Mouse (Mus musculus) heart, embryonic 12.5 days (tissue): ENCODE measurements at regions not wholly inside any gene's neighbourhood (a gene's known extent, or its start where the extent isn't known, plus 50 kb on each side); places are given as distances from the start of the nearest gene placed in this dataset.

Experiments used
- ATAC-seq: fragments of 200-750 bp; cut with Nextera tagmentation; 2 replicates; pipeline ENCODE4 v1.8.0; 2017; ENCODE audit warnings: moderate TSS enrichment, moderate library complexity; ENCODE audit not compliant: insufficient number of reproducible peaks, low FRiP score
- H3K27ac ChIP-seq: fragments of 300-500 bp; sonication (generic); 2 replicates; pipeline ENCODE4 v1.5.1; 2016; ENCODE audit warnings: mild to moderate bottlenecking, moderate library complexity; ENCODE audit not compliant: poor library complexity, severe bottlenecking
- H3K27me3 ChIP-seq: fragments of 300-500 bp; sonication (generic); replicated peaks from 2 replicates; pipeline ENCODE4 v1.6.1; 2016; ENCODE audit warnings: mild to moderate bottlenecking, moderate library complexity
- H3K36me3 ChIP-seq: fragments of 300-500 bp; sonication (generic); 2 replicates; pipeline ENCODE4 v1.6.1; 2016; ENCODE audit warnings: mild to moderate bottlenecking, moderate library complexity
- H3K4me1 ChIP-seq: fragments of 300-500 bp; sonication (generic); replicated peaks from 2 replicates; pipeline ENCODE4 v1.6.1; 2016; ENCODE audit warnings: mild to moderate bottlenecking
- H3K4me2 ChIP-seq: fragments of 300-500 bp; sonication (generic); 2 replicates; pipeline ENCODE4 v1.6.1; 2016; ENCODE audit warnings: mild to moderate bottlenecking, moderate library complexity
- H3K4me3 ChIP-seq: fragments of 300-500 bp; sonication (generic); 2 replicates; pipeline ENCODE4 v1.5.1; 2016; ENCODE audit warnings: mild to moderate bottlenecking
- H3K9ac ChIP-seq: fragments of 300-500 bp; sonication (generic); 2 replicates; pipeline ENCODE4 v1.6.1; 2016; ENCODE audit warnings: mild to moderate bottlenecking, moderate library complexity
- H3K9me3 ChIP-seq: fragments of 300-500 bp; sonication (generic); replicated peaks from 2 replicates; pipeline ENCODE4 v1.6.1; 2016; ENCODE audit warnings: mild to moderate bottlenecking, moderate library complexity
- WGBS: fragments of 180-500 bp; shearing (Covaris S2); methylation state at CpG from one replicate; pipeline ENCODE4 v1.1.7; 2016; 5-methylcytosine and 5-hydroxymethylcytosine counted together

DNA sequence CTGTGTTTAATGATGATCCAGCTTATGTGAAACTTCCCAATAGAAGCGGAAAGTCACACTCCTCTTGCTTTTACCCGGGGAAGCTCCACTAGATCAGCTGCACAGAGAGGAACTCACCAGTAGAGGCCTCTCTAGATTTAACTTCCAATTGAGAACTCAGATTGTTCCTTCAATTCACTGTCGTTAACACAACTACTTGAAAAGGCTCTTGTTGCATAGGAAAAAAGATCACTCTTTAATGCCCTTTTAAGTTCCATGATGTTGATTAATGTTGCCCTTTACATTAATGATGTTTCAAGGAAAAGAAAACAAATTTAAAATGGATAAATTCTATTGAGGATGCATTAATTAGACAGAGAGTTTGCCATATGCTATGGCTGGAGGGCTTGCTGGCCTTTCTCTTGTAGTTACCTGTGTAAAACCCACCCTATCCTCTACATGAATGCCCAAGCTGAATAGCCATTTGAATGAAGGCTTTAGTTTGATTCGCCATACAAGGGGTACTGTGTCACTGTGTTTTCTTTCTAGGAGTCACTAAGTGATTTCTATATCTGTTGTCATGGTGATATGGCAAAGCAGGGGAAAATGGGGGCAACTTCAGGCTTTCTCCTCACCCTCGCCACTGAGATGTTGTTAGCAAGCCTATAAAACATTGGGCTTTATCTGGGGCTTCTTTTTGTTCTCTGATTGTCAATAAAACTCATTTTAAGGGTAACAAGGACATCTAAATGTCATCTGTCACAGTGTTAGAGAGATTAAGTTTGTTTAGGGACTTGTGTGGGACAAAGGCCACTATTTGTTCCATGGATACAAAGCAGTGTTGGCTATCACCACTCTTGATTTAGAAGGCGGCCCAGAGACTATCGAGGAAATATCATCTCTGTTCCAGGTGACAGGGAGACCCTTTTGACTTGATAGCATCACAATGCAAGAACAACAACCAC is 429.9 kb upstream of the Tbc1d2b start:
- no peak overlapping the region for H3K4me3 ChIP-seq
- H3K27me3 ChIP-seq = no peaks in the 10 kb centered on the region
- no peak for ATAC-seq
- no peaks in the 10 kb centered on the region for H3K9me3 ChIP-seq
- WGBS = 38% methylated on average over 7 of the region's 7 CpGs
- H3K9ac ChIP-seq = no peak overlapping the region
- no peak overlapping the region for H3K27ac ChIP-seq
- H3K36me3 ChIP-seq = no peaks in the 10 kb centered on the region
- no peaks in the 10 kb centered on the region for H3K4me1 ChIP-seq
- H3K4me2 ChIP-seq = no peak overlapping the region

DNA sequence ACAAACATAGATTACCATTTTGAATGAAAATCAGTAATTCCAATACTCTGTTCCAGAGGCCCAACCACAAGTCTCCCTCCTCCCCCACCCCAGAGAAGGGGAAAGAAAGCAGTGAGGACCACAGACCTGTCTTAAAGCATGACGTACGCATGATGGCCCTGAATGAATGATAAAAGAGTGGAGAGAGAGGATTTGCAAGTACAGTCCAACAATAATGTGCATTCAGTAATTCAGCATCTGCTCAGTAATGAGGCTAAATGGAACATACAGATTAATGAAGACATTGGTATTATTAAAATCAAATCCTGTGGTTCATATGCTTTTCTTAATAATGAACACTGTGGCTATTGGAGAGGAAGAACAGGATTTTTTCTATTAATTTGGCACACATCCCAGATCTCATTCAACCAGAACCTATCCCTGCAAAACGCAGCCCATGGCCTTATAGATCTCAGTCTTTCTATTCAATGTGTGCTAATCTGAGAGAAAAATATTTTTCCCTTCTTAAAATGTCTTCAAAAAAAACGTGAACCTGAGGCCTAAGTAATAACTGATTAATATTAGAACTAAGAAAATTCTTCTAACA is 430.7 kb upstream of the Tbc1d2b start:
- H3K27ac ChIP-seq = no peak overlapping the region
- no peaks in the 10 kb centered on the region for H3K36me3 ChIP-seq
- no peak overlapping the region for H3K4me3 ChIP-seq
- no peak for ATAC-seq
- no peaks in the 10 kb centered on the region for H3K9me3 ChIP-seq
- no peak overlapping the region for H3K4me2 ChIP-seq
- no peaks in the 10 kb centered on the region for H3K4me1 ChIP-seq
- H3K9ac ChIP-seq = no peak overlapping the region
- H3K27me3 ChIP-seq = no peaks in the 10 kb centered on the region
- 61% methylated on average over 4 of the region's 4 CpGs for WGBS

GRCm38 (mm10) chr9:90713685-90714084 is 443.1 kb upstream of the Tbc1d2b start:
- Histone ChIP-seq H3K9me3 (no peaks in the 10 kb centered on the region), H3K27ac (no peak overlapping the region), H3K27me3 (no peaks in the 10 kb centered on the region), H3K4me1 (no peaks in the 10 kb centered on the region), H3K4me2 (no peak overlapping the region), H3K9ac (no peak overlapping the region), H3K36me3 (no peaks in the 10 kb centered on the region), H3K4me3 (no peak overlapping the region)
- WGBS = 51% methylated on average over 2 of the region's 2 CpGs
- no peak for ATAC-seq

GRCm38 (mm10) chr9:90731450-90731849 is 460.8 kb upstream of the Tbc1d2b start:
- no peaks in the 10 kb centered on the region for H3K36me3 ChIP-seq
- H3K27ac ChIP-seq = no peak overlapping the region
- WGBS = 77% methylated on average over 4 of the region's 4 CpGs
- no peak for ATAC-seq
- H3K4me3 ChIP-seq = no peak overlapping the region
- H3K4me2 ChIP-seq = no peak overlapping the region
- H3K4me1 ChIP-seq = no peaks in the 10 kb centered on the region
- no peaks in the 10 kb centered on the region for H3K27me3 ChIP-seq
- H3K9ac ChIP-seq = no peak overlapping the region
- H3K9me3 ChIP-seq = no peaks in the 10 kb centered on the region

DNA sequence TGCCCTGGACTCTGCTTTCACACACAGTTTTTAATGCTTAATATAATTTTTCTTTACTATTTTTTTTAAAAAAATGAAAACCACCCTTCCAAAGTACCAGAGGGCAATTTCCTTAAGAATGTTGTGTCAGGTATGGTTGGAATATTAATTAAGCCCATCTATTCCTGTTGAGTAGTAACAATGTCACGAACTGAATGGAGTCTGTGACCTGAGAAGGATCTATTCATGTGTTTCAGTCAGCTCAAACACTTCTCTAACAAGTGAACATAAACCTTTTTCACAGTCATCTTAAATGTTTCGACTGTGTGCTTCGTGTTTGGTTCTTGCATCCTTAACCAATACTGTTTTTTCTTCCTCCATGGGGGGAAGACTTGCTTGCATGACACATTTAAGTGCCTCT is 486.6 kb upstream of the Tbc1d2b start:
- H3K4me1 ChIP-seq = no peaks in the 10 kb centered on the region
- H3K27ac ChIP-seq = no peak overlapping the region
- H3K27me3 ChIP-seq = no peaks in the 10 kb centered on the region
- no peak overlapping the region for H3K9ac ChIP-seq
- ATAC-seq = no peak
- 62% methylated on average over 3 of the region's 3 CpGs for WGBS
- H3K4me3 ChIP-seq = no peak overlapping the region
- no peaks in the 10 kb centered on the region for H3K9me3 ChIP-seq
- H3K36me3 ChIP-seq = no peaks in the 10 kb centered on the region
- no peak overlapping the region for H3K4me2 ChIP-seq

GRCm38 (mm10) chr9:90774296-90774695 is 503.7 kb upstream of the Tbc1d2b start:
- Histone ChIP-seq H3K4me2 (no peak overlapping the region), H3K27ac (no peak overlapping the region), H3K9me3 (no peaks in the 10 kb centered on the region), H3K36me3 (no peaks in the 10 kb centered on the region), H3K4me1 (no peaks in the 10 kb centered on the region), H3K27me3 (no peaks in the 10 kb centered on the region), H3K4me3 (no peak overlapping the region), H3K9ac (no peak overlapping the region)
- ATAC-seq = no peak
- WGBS = 46% methylated on average over 1 of the region's 1 CpGs

- no peak overlapping the region for H3K9ac ChIP-seq
- no peaks in the 10 kb centered on the region for H3K27me3 ChIP-seq
- H3K9me3 ChIP-seq = no peaks in the 10 kb centered on the region
- H3K4me3 ChIP-seq = no peak overlapping the region
- H3K27ac ChIP-seq = no peak overlapping the region
- no peaks in the 10 kb centered on the region for H3K4me1 ChIP-seq
- H3K4me2 ChIP-seq = no peak overlapping the region
- no peaks in the 10 kb centered on the region for H3K36me3 ChIP-seq
- ATAC-seq = no peak
Observed at GRCm38 (mm10) chr9:90789545-90789944, 518.9 kb upstream of the Tbc1d2b start.

DNA sequence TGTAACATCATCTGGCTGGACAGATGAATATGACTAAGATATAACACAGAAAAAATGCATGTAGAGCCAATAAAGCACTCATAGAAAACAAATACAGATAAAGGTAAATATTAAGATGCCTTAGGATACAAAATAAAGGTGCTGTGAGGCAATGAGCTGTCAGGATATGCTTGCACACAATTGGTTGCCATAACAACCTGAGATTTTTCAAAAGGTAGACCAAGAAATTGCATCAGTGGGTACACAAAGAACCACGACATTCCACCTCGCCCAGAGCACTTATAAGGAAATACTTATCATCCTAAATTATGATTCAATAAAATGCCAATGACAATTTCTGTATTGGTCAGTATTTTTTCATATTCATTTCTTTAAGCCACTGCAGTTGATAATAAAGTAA is 521.3 kb upstream of the Tbc1d2b start:
- H3K4me2 ChIP-seq = no peak overlapping the region
- no peaks in the 10 kb centered on the region for H3K27me3 ChIP-seq
- H3K4me1 ChIP-seq = no peaks in the 10 kb centered on the region
- H3K9ac ChIP-seq = no peak overlapping the region
- H3K9me3 ChIP-seq = no peaks in the 10 kb centered on the region; the same call in 1 of the 2 replicates
- no peak for ATAC-seq
- no peaks in the 10 kb centered on the region for H3K36me3 ChIP-seq
- H3K27ac ChIP-seq = no peak overlapping the region
- WGBS = 62% methylated on average over 2 of the region's 2 CpGs
- H3K4me3 ChIP-seq = no peak overlapping the region

DNA sequence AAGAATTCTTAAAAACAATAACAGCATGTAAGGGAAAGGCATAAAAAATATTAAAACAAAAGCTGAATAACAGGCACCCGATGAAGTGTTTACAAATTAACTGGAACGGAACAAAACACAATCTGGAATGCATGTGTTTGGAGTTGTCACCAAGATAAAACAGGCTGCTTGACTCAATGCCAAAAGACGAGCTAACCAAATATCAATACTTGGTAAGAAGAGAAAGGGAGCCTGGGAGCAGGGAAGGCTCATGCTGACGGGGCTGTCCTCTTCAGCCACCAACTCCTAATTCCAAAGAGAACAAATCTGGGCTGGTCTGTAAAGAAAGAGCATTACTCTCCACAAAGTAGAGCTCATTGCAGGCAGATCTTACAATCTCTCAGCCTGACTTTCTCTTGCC is 545.4 kb upstream of the Zic4 start:
- ATAC-seq = no peak
- no peaks in the 10 kb centered on the region for H3K27me3 ChIP-seq
- WGBS = 54% methylated on average over 4 of the region's 4 CpGs
- H3K36me3 ChIP-seq = no peaks in the 10 kb centered on the region
- H3K4me1 ChIP-seq = no peaks in the 10 kb centered on the region
- H3K4me2 ChIP-seq = no peak overlapping the region
- 0 out of 2 replicates have a peak, but pooled peaks cover 4% of the 10 kb centered on the region for H3K9me3 ChIP-seq
- no peak overlapping the region for H3K4me3 ChIP-seq
- H3K27ac ChIP-seq = no peak overlapping the region
- H3K9ac ChIP-seq = no peak overlapping the region

- Histone ChIP-seq H3K27me3 (no peaks in the 10 kb centered on the region), H3K4me3 (no peak overlapping the region), H3K4me1 (no peaks in the 10 kb centered on the region), H3K4me2 (no peak overlapping the region), H3K27ac (no peak overlapping the region), H3K9ac (no peak overlapping the region), H3K9me3 (no peaks in the 10 kb centered on the region), H3K36me3 (no peaks in the 10 kb centered on the region)
- WGBS = 78% methylated on average over 4 of the region's 4 CpGs
- no peak for ATAC-seq
Observed at GRCm38 (mm10) chr9:90823574-90824280, 538.5 kb upstream of the Zic4 start.

- Histone ChIP-seq H3K27me3 (no peaks in the 10 kb centered on the region), H3K36me3 (no peaks in the 10 kb centered on the region), H3K9ac (no peak overlapping the region), H3K4me1 (no peaks in the 10 kb centered on the region), H3K4me3 (no peak overlapping the region), H3K9me3 (no peaks in the 10 kb centered on the region), H3K27ac (no peak overlapping the region), H3K4me2 (no peak overlapping the region)
- WGBS = 78% methylated on average over 3 of the region's 3 CpGs
- ATAC-seq = no peak
Observed at GRCm38 (mm10) chr9:90827474-90827873, 534.7 kb upstream of the Zic4 start.
